Mouse (Mus musculus): ENCODE data around the gene Gas1. TPM values are rescaled to one million over a fixed set of nuclear protein-coding genes. Genes with fewer than 3 reads are reported as not detected.

The Gas1 gene
- polyA plus RNA-seq, 1 experiment from 2014 or later: 36.2 TPM

GRCm38 (mm10) chr13:60176776-60177105 is 424 bp downstream of the Gas1 start:
- under 1% methylated on average over 53 of the region's 53 CpGs for WGBS (ENCODE audit: insufficient replicate concordance)
- H3K27me3 ChIP-seq (ENCODE audit: control insufficient read depth, insufficient read depth, low read length): 0 out of 2 replicates have a peak, but pooled peaks cover 4% of the 10 kb centered on the region
- no peak; the same call in 1 of the 2 replicates for ATAC-seq (replicated peaks; ENCODE audit: insufficient number of reproducible peaks, low FRiP score, low TSS enrichment)

GRCm38 (mm10) chr13:60176136-60176775 is 909 bp downstream of the Gas1 start:
- ATAC-seq (replicated peaks; ENCODE audit: insufficient number of reproducible peaks, low FRiP score, low TSS enrichment): peak; percentile 17
- H3K9me3 ChIP-seq (replicated peaks; ENCODE audit: control insufficient read depth, low read length): no peaks in the 10 kb centered on the region
- peak overlapping the region; percentile 75 for H3K4me3 ChIP-seq (ENCODE audit: low read depth, low read length)
- no peaks in the 10 kb centered on the region for H3K36me3 ChIP-seq (ENCODE audit: control insufficient read depth, insufficient read depth, low read length)
- peak overlapping the region; percentile 96 for H3K9ac ChIP-seq (ENCODE audit: low read depth, low read length)
- 0 out of 2 replicates have a peak, but pooled peaks cover 4% of the 10 kb centered on the region for H3K27me3 ChIP-seq (ENCODE audit: control insufficient read depth, insufficient read depth, low read length)
- peak overlapping the region; percentile 75 for H3K4me2 ChIP-seq
- H3K27ac ChIP-seq (ENCODE audit: low read depth, low read length): peak overlapping the region; percentile 98
- WGBS (ENCODE audit: insufficient replicate concordance): under 1% methylated on average over 76 of the region's 82 CpGs
- H3K4me1 ChIP-seq (ENCODE audit: control insufficient read depth, insufficient read depth, low read length): peaks cover 8% of the 10 kb centered on the region; the same call in 1 of the 2 replicates

More at GRCm38 (mm10) chr13:60176776-60177105, 424 bp downstream of the Gas1 start:
- no peaks in the 10 kb centered on the region for H3K9me3 ChIP-seq (replicated peaks; ENCODE audit: control insufficient read depth, low read length)
- H3K27ac ChIP-seq (ENCODE audit: low read depth, low read length): peak overlapping the region; percentile 98
- peak overlapping the region; percentile 75 for H3K4me2 ChIP-seq
- H3K36me3 ChIP-seq (ENCODE audit: control insufficient read depth, insufficient read depth, low read length): no peaks in the 10 kb centered on the region
- peaks cover 8% of the 10 kb centered on the region; the same call in 1 of the 2 replicates for H3K4me1 ChIP-seq (ENCODE audit: control insufficient read depth, insufficient read depth, low read length)
- peak overlapping the region; percentile 96 for H3K9ac ChIP-seq (ENCODE audit: low read depth, low read length)
- H3K4me3 ChIP-seq (ENCODE audit: low read depth, low read length): peak overlapping the region; percentile 75

GRCm38 (mm10) chr13:60175490-60176135 is 1.6 kb downstream of the Gas1 start:
- Histone ChIP-seq H3K4me3 (ENCODE audit: low read depth, low read length) (peak overlapping the region; percentile 75), H3K4me2 (peak overlapping the region; percentile 75), H3K4me1 (ENCODE audit: control insufficient read depth, insufficient read depth, low read length) (peaks cover 8% of the 10 kb centered on the region; the same call in 1 of the 2 replicates), H3K27ac (ENCODE audit: low read depth, low read length) (peak overlapping the region; percentile 98), H3K9me3 (replicated peaks; ENCODE audit: control insufficient read depth, low read length) (no peaks in the 10 kb centered on the region), H3K9ac (ENCODE audit: low read depth, low read length) (peak overlapping the region; percentile 96), H3K36me3 (ENCODE audit: control insufficient read depth, insufficient read depth, low read length) (no peaks in the 10 kb centered on the region), H3K27me3 (ENCODE audit: control insufficient read depth, insufficient read depth, low read length) (0 out of 2 replicates have a peak, but pooled peaks cover 4% of the 10 kb centered on the region)
- no peak for ATAC-seq (replicated peaks; ENCODE audit: insufficient number of reproducible peaks, low FRiP score, low TSS enrichment)
- under 1% methylated on average over 51 of the region's 59 CpGs for WGBS (ENCODE audit: insufficient replicate concordance)

GRCm38 (mm10) chr13:60174953-60175352 is 2.2 kb downstream of the Gas1 start:
- peak overlapping the region; percentile 96 for H3K9ac ChIP-seq (ENCODE audit: low read depth, low read length)
- peak overlapping the region; percentile 75 for H3K4me3 ChIP-seq (ENCODE audit: low read depth, low read length)
- H3K4me2 ChIP-seq: peak overlapping the region; percentile 75
- 0 out of 2 replicates have a peak, but pooled peaks cover 4% of the 10 kb centered on the region for H3K27me3 ChIP-seq (ENCODE audit: control insufficient read depth, insufficient read depth, low read length)
- H3K4me1 ChIP-seq (ENCODE audit: control insufficient read depth, insufficient read depth, low read length): peaks cover 8% of the 10 kb centered on the region; the same call in 1 of the 2 replicates
- H3K36me3 ChIP-seq (ENCODE audit: control insufficient read depth, insufficient read depth, low read length): no peaks in the 10 kb centered on the region
- under 1% methylated on average over 7 of the region's 7 CpGs for WGBS (ENCODE audit: insufficient replicate concordance)
- ATAC-seq (replicated peaks; ENCODE audit: insufficient number of reproducible peaks, low FRiP score, low TSS enrichment): no peak
- peak overlapping the region; percentile 98 for H3K27ac ChIP-seq (ENCODE audit: low read depth, low read length)
- no peaks in the 10 kb centered on the region for H3K9me3 ChIP-seq (replicated peaks; ENCODE audit: control insufficient read depth, low read length)

GRCm38 (mm10) chr13:60173591-60174524 is 3.3 kb downstream of the Gas1 start:
- Histone ChIP-seq H3K27me3 (ENCODE audit: control insufficient read depth, insufficient read depth, low read length) (0 out of 2 replicates have a peak, but pooled peaks cover 4% of the 10 kb centered on the region), H3K4me2 (peak overlapping the region; percentile 75), H3K9ac (ENCODE audit: low read depth, low read length) (peak overlapping the region; percentile 46), H3K36me3 (ENCODE audit: control insufficient read depth, insufficient read depth, low read length) (no peaks in the 10 kb centered on the region), H3K27ac (ENCODE audit: low read depth, low read length) (no peak overlapping the region), H3K9me3 (replicated peaks; ENCODE audit: control insufficient read depth, low read length) (no peaks in the 10 kb centered on the region), H3K4me3 (ENCODE audit: low read depth, low read length) (peak overlapping the region; percentile 75), H3K4me1 (ENCODE audit: control insufficient read depth, insufficient read depth, low read length) (peaks cover 8% of the 10 kb centered on the region; the same call in 1 of the 2 replicates)
- 15% methylated on average over 12 of the region's 12 CpGs for WGBS (ENCODE audit: insufficient replicate concordance)
- ATAC-seq (replicated peaks; ENCODE audit: insufficient number of reproducible peaks, low FRiP score, low TSS enrichment): no peak

- H3K27me3 ChIP-seq (ENCODE audit: control insufficient read depth, insufficient read depth, low read length): 0 out of 2 replicates have a peak, but pooled peaks cover 4% of the 10 kb centered on the region
- WGBS (ENCODE audit: insufficient replicate concordance): 2% methylated on average over 3 of the region's 3 CpGs
- ATAC-seq (replicated peaks; ENCODE audit: insufficient number of reproducible peaks, low FRiP score, low TSS enrichment): no peak
- H3K36me3 ChIP-seq (ENCODE audit: control insufficient read depth, insufficient read depth, low read length): no peaks in the 10 kb centered on the region
- H3K4me2 ChIP-seq: peak overlapping the region; percentile 75
- no peak overlapping the region for H3K9ac ChIP-seq (ENCODE audit: low read depth, low read length)
- no peak overlapping the region for H3K4me3 ChIP-seq (ENCODE audit: low read depth, low read length)
- no peaks in the 10 kb centered on the region for H3K9me3 ChIP-seq (replicated peaks; ENCODE audit: control insufficient read depth, low read length)
- H3K27ac ChIP-seq (ENCODE audit: low read depth, low read length): no peak overlapping the region
- H3K4me1 ChIP-seq (ENCODE audit: control insufficient read depth, insufficient read depth, low read length): peaks cover 8% of the 10 kb centered on the region; the same call in 1 of the 2 replicates
Observed at GRCm38 (mm10) chr13:60173186-60173585, 4.0 kb downstream of the Gas1 start.

GRCm38 (mm10) chr13:60172366-60173017 is 4.7 kb downstream of the Gas1 start:
- no peak overlapping the region for H3K9ac ChIP-seq (ENCODE audit: low read depth, low read length)
- no peaks in the 10 kb centered on the region for H3K36me3 ChIP-seq (ENCODE audit: control insufficient read depth, insufficient read depth, low read length)

More at GRCm38 (mm10) chr13:60172366-60173017, 4.7 kb downstream of the Gas1 start:
- Histone ChIP-seq H3K27me3 (ENCODE audit: control insufficient read depth, insufficient read depth, low read length) (0 out of 2 replicates have a peak, but pooled peaks cover 4% of the 10 kb centered on the region), H3K4me2 (0 out of 2 replicates have a peak overlapping the region, but pooled peaks have one; percentile 4), H3K4me1 (ENCODE audit: control insufficient read depth, insufficient read depth, low read length) (peaks cover 8% of the 10 kb centered on the region; the same call in 1 of the 2 replicates), H3K9me3 (replicated peaks; ENCODE audit: control insufficient read depth, low read length) (no peaks in the 10 kb centered on the region), H3K4me3 (ENCODE audit: low read depth, low read length) (no peak overlapping the region), H3K27ac (ENCODE audit: low read depth, low read length) (no peak overlapping the region)
- no peak for ATAC-seq (replicated peaks; ENCODE audit: insufficient number of reproducible peaks, low FRiP score, low TSS enrichment)
- 30% methylated on average over 7 of the region's 7 CpGs for WGBS (ENCODE audit: insufficient replicate concordance)
